Mouse (Mus musculus) T-helper 1 cell (primary cell): ENCODE data around the gene Galnt18.

ENCODE experiments used
- in situ Hi-C: fragments of 300-600 bp; cut with MboI, MseI; formaldehyde crosslinking; loops from one replicate; pipeline ENCODE4 v1.15.1; 2025; ENCODE audit warnings: high pct_unique_total_duplicates

The Galnt18 gene

DNA sequence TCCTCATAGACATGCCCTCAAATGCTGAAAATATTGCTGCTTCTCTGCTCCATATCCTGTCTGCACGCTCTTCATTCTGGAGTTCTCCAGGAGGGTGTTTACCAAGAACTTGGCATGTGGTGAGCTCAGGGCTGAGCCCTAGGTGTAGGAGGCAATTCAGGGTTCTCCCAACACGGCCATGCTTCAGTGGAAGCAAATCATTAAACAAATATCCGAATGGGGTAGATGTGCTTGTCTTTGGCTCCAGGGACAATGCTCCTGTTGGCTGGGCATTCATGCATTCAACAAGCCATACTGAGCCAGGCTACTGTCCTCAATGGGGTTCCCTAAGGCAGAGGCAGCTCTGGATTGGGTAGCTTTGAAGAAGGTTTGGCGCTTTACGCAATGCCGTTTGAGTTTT is 212.9 kb downstream of the Galnt18 start:
- in situ Hi-C loops = no loop called here

DNA sequence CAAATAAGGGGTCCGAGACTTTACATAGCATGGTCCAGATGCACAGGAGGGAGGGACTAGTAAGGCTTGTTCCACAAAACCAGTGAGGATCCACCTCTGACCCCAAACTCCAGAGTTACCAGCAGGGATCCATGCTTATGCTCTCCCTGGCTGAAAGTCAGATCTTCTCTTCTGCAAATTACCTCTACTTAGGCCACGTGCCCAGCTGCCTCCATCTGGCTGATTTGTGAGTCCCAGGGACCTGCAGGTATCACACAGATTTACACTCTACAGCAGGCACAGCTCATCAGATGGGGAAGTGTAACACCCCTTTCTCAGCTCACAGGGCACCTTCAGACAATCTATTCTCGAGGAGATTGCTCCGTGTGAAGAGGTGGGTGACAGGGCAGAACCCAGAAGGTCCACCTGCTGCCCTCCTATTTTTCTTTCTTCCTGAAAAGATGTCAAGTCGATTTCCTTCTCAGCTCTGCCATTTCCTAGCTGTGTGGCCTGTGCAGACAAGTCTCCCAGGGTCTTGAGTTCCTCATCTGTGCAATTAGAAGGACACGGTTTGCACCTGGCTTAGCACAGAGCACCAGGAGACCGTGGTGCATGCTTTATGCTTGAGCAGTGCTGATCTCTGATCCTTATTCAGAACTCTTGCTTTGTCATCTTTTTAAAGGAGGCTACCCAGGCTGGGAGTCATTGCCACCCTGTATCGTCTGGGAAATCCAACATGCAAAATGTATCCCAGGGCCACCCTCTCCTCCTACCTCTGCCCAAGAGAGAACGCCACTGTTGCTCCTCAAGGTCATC is 216.3 kb downstream of the Galnt18 start:
- in situ Hi-C loops = no loop called here

DNA sequence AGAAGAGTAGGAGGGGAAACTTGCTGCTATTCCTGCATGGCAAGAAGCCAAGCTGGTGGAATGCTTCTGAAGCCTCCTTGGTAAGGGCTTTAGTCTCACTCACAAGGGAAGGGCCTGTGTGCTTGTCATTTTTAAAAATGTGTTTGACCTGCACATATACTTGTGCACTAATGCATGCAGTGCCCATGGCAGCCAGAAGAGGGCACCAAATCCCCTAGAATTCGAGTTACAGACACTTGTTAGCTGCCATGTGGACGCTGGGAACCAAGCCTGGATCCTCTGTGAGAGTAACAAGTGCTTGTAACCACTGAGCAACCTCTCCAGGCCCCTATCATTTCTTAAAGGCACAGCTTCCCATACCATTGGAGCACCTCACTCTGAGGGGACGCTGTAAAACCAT is 219.7 kb downstream of the Galnt18 start:
- in situ Hi-C loops = no loop called here

- in situ Hi-C loops = no loop called here
Observed at GRCm38 (mm10) chr7:111559011-111559410, 220.8 kb downstream of the Galnt18 start.

- in situ Hi-C loops = no loop called here
Observed at GRCm38 (mm10) chr7:111550987-111551386, 228.8 kb downstream of the Galnt18 start.

DNA sequence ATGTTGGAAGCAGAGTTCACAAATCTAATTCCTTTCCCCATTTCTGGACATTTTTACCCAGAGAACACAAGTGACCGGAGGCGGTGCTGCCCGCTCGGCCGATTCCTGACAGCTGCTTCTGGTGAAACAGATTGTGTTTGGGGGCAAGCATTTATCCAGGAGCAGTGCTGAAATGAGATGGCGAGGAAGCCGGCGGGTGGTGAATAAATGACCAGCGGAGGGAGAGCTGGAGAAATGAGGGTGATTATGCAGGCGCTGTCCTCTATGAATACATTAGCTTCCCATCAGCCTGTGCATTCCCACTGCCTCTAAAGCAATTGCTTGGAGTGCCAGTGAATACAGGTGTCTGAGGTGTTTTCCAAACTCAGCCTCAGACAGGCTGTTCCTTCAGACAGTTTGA is 232.7 kb downstream of the Galnt18 start:
- in situ Hi-C loops = no loop called here

- in situ Hi-C loops = no loop called here
Observed at GRCm38 (mm10) chr7:111545614-111546013, 234.2 kb downstream of the Galnt18 start.

DNA sequence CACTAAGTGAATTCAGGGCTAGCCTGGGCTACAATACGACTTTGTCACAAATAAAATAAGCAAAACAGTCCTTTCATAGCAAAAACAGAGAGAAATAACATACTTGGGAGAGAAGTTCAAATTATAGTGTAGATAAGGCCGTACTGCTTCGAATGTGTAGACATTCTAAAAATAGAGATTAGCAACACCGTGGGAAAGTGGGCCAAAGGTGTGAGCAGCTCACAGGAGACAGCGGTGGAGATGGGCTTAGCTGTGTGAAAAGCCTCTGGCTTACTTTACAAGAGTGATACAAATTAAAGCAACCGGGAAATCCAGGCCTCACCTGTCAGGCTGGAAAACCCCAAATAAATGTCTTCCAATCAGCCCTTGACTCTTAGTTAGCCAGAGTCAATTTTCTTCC is 241.8 kb downstream of the Galnt18 start:
- in situ Hi-C loops = no loop called here

DNA sequence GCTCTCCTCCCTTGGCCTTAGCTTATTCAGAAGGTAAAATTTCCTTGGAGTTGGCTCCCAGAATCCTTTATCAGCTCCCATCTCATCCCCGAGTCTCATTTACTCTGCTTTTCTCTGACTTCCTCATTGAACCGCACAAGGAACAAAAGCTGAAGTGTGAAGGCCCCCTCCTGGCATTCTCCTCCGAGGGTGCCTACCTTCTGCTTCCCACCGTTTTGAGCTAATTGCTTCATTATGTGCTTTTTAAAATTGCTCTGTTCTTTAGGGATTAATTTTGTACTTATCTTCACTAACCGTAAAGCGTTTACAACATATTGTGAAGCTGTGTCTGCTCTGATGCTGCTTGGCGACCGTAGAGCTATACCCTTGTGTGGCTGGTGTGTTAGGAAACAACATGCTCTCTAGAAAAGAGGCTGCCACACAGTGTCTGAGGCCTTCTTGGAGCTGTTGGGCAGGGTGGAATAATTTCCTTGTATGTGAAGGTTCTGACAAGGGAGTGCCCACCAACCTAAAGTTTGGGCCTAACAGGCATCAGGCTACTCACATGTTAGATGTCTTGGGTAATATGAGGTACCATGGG is 244.9 kb downstream of the Galnt18 start:
- in situ Hi-C loops = no loop called here

DNA sequence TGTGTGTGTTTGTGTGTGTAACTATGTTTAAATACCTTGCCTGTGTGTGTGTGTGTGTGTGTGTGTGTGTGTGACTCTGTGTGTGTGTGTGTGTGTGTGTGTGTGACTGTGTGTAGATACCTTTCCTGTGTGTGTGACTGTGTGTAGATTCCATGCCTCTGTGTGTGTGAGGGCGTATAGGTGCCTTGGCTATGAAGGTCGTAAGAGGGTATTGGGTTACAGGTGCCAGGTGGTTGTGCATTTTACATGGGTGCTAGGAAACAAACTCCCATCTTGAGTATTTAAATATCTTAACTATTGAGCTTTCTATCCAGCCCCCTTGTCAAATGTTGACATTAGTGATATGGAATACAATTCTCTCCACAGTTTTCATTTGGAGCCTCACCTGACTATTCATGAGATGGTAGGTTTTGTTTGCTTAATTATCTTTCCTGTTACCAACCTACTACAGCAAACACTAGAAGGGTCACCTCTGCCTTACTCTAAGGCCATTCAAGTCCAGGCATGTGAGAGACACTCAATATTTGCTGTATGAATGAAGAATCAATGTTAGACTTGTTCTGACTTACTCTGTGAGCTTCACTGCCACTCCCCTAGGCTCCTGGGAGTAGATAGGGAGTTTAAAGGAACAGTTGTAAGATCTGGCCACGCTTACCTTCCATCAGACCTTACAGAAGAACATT is 250.7 kb downstream of the Galnt18 start:
- in situ Hi-C loops = no loop called here

DNA sequence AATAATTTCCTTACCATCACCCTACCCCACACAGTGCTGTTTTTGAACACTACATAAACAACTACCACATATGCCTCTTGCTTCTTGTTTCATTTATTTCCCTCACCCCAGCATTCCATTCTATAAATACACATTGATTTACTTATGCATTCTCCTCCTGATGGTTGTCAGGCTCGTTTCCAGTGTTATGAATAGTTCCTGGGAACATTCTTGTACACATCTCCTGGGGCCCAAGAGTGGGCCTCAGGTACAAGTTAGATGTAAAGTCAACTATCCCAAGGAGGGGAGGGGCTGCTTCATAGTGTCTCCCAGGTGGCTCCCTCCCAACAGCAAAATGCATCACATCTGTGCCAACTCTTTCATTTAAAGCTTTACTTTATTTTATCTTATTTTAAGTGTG is 251.3 kb downstream of the Galnt18 start:
- in situ Hi-C loops = no loop called here

DNA sequence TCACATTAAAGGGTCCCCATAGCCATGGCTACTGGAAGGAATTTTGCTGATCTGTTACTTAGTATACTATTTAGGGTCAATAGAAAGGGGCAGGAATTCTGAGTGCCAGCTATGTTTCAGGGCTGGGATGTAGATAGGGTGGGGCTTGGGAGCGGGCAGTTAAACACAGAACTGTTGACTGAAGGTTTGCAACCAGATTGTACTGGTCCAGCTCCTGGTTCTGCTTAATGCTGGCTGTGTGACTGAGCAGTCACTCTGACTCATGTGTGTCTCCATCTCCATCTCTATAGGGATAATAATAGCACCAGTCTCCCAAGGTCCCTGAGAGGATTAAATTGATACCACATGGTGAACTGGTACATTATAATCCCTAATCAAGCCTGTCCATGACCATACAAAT is 258.9 kb downstream of the Galnt18 start:
- in situ Hi-C loops = no loop called here

- in situ Hi-C loops = no loop called here
Observed at GRCm38 (mm10) chr7:111518581-111519242, 261.1 kb downstream of the Galnt18 start.

GRCm38 (mm10) chr7:111516882-111517281 is 262.9 kb downstream of the Galnt18 start:
- in situ Hi-C loops = no loop called here

DNA sequence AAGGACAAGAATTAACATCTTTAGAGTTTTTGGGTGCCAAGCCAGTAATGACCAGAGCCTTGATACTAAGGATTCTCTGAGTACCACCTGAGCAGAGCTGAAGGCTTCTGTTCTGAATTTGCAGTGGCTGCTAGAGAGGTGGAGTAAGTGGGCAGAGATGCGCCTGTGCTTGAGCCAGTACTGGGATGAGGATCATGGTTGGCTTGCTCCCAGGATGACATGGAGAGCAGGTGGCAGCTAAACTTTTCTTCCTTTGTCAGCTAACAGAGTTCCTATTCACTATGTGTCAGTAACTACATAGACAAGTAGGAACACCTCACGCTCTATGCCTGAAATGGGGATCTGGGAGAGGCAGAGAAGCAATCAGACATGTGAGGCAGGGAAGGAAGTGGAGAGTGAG is 264.3 kb downstream of the Galnt18 start:
- in situ Hi-C loops = no loop called here

- in situ Hi-C loops = no loop called here
Observed at GRCm38 (mm10) chr7:111509167-111509854, 270.5 kb downstream of the Galnt18 start.

- in situ Hi-C loops = no loop called here
Observed at GRCm38 (mm10) chr7:111500616-111501015, 279.2 kb downstream of the Galnt18 start.

- in situ Hi-C loops = no loop called here
Observed at GRCm38 (mm10) chr7:111499255-111499790, 280.5 kb downstream of the Galnt18 start.

DNA sequence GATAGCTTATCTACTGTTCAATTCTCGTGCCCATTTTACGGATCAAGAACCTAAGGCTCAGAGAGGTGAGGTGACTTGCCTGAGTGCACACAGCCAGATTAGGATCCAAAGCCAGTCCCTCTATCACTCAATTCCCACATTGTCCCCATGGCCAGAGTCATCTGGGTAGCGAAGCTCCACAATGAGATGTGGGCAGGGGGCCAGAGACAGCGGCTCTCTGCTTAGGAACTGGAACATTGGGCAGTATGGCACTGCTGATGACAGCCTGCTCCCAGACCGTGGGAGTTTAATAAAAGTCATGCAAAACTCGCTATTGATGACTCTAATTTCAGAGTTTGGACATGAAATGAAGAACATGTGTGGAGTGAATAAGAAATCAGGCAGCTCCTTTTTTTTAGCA is 282.6 kb downstream of the Galnt18 start:
- in situ Hi-C loops = no loop called here

DNA sequence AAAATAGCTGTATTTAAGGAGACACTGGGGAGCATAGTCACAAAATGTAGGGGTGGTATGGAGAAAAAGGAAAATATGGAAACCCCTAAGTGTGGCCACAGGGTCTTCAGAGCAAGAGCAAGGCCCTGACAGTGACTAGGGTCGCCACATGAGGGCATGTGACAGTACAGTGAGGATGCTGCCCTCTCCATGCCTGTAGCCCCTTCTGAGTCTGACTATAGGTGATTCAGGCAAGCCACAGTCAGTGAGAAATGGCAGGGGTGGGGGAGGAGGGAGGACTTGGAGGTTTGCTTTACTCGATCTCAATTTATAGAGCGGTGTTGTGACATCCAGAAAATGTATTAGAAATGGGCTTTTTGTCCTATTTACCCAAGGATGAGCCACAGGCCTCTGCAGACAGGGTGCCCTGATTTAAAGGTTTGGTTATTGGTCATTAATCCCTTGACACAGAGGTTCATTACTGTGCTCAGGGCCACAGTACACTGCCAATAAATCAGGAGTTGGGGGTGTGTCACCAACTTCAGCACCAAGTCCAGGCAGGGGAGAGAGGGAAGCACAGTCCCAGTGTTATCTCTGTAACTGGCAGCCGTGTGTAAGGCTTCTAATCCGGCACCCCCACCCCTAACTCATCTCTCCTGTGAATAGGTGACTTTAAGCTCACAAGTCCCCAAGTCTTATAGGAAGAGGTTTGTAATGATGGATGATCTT is 287.4 kb downstream of the Galnt18 start:
- in situ Hi-C loops = no loop called here

GRCm38 (mm10) chr7:111491566-111491965 is 288.2 kb downstream of the Galnt18 start:
- in situ Hi-C loops = no loop called here
